Mouse (Mus musculus) layer of hippocampus, adult 9-11 months (tissue): ENCODE measurements at regions not wholly inside any gene's neighbourhood (a gene's known extent, or its start where the extent isn't known, plus 50 kb on each side); places are given as distances from the start of the nearest gene placed in this dataset.
"Not testable (repeated sequence)": the region's sequence is repeated elsewhere in the genome, so short reads cannot be mapped to it uniquely, and the experiment has no call there.

ENCODE experiments used
- DNase-seq: peaks from one replicate; pipeline ENCODE4 v3.0.0; 2022

- DNase-seq = no peak
Measured at GRCm38 (mm10) chr1:101524447-101524846, 1751.9 kb downstream of the Cntnap5b start.

GRCm38 (mm10) chr1:101530001-101530400, 1757.4 kb downstream of the Cntnap5b start:
- no peak for DNase-seq

GRCm38 (mm10) chr1:101572256-101572655, 1799.7 kb downstream of the Cntnap5b start:
- DNase-seq = peak; percentile 62

- no peak for DNase-seq
Measured at GRCm38 (mm10) chr1:101585325-101586028, 1812.9 kb downstream of the Cntnap5b start.

GRCm38 (mm10) chr1:101628461-101628860, 1855.9 kb downstream of the Cntnap5b start:
- no peak for DNase-seq

GRCm38 (mm10) chr1:101629006-101629405, 1856.4 kb downstream of the Cntnap5b start:
- DNase-seq = no peak

GRCm38 (mm10) chr1:101664287-101664686, 1891.7 kb downstream of the Cntnap5b start:
- DNase-seq = not testable (repeated sequence)

- DNase-seq = no peak
Measured at GRCm38 (mm10) chr1:101683772-101684434, 1911.3 kb downstream of the Cntnap5b start.

- no peak for DNase-seq
Measured at GRCm38 (mm10) chr1:101684983-101685382, 1912.4 kb downstream of the Cntnap5b start.
